Mouse (Mus musculus) embryonic facial prominence, embryonic 12.5 days (tissue): ENCODE measurements around the gene Mbnl2. TPM values are rescaled to one million over a fixed set of nuclear protein-coding genes. Genes with fewer than 3 reads are reported as not detected.

ENCODE experiments used
- ATAC-seq: fragments of 200-750 bp; cut with Nextera tagmentation; 2 replicates; pipeline ENCODE4 v1.8.0; 2017; ENCODE audit not compliant: insufficient number of reproducible peaks, insufficient read depth, low FRiP score, low TSS enrichment
- H3K27ac ChIP-seq: fragments of 300-500 bp; sonication (generic); 2 replicates; pipeline ENCODE4 v1.5.1; 2016; ENCODE audit warnings: mild to moderate bottlenecking
- H3K27me3 ChIP-seq: fragments of 300-500 bp; sonication (generic); 2 replicates; pipeline ENCODE4 v1.6.1; 2016; ENCODE audit warnings: mild to moderate bottlenecking, moderate library complexity
- H3K36me3 ChIP-seq: fragments of 300-500 bp; sonication (generic); 2 replicates; pipeline ENCODE4 v1.6.1; 2016; ENCODE audit warnings: mild to moderate bottlenecking
- H3K4me1 ChIP-seq: fragments of 300-500 bp; sonication (generic); 2 replicates; pipeline ENCODE4 v1.6.1; 2016
- H3K4me2 ChIP-seq: fragments of 300-500 bp; sonication (generic); replicated peaks from 2 replicates; pipeline ENCODE4 v1.6.1; 2016; ENCODE audit warnings: mild to moderate bottlenecking, moderate library complexity
- H3K4me3 ChIP-seq: fragments of 300-500 bp; sonication (generic); 2 replicates; pipeline ENCODE4 v1.5.1; 2016; ENCODE audit warnings: mild to moderate bottlenecking
- H3K9ac ChIP-seq: fragments of 300-500 bp; sonication (generic); 2 replicates; pipeline ENCODE4 v1.6.1; 2016; ENCODE audit warnings: mild to moderate bottlenecking, moderate library complexity
- H3K9me3 ChIP-seq: fragments of 300-500 bp; sonication (generic); 2 replicates; pipeline ENCODE4 v1.6.1; 2016; ENCODE audit warnings: mild to moderate bottlenecking, moderate library complexity
- WGBS: fragments of 180-500 bp; shearing (Covaris S2); methylation state at CpG from one replicate; pipeline ENCODE4 v1.1.7; 2016; 5-methylcytosine and 5-hydroxymethylcytosine counted together
- polyA plus RNA-seq: library from polyadenylated mRNA; unstranded; fragments of >200 nt; fragmentation: Nextera tagmentation; extraction: Ambion mirVana; gene quantifications from 2 replicates; pipeline ENCODE4 v1.2.1, GENCODE M21; 2016

The Mbnl2 gene
- polyA plus RNA-seq, 1 experiment from 2014 or later = 93.2 TPM

DNA sequence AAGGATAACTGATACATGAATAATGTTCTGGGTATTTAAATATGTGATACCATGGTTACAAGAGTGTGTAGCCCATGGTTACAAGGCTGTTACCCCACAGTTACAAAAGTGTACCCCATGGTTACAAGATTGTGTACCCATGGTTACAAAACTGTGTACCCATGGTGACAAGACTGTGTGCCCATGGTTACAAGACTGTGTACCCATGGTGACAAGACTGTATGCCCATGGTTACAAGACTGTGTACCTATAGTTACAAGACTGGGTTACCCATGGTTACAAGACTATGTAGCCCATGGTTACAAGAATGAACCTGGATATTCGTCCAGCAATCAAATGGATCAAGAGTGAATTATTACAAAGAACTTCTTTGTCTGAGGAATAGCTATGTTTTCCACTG, 16.0 kb upstream of the Mbnl2 start:
- 73% methylated on average over 1 of the region's 1 CpGs for WGBS
- no peaks in the 10 kb centered on the region for H3K27me3 ChIP-seq

DNA sequence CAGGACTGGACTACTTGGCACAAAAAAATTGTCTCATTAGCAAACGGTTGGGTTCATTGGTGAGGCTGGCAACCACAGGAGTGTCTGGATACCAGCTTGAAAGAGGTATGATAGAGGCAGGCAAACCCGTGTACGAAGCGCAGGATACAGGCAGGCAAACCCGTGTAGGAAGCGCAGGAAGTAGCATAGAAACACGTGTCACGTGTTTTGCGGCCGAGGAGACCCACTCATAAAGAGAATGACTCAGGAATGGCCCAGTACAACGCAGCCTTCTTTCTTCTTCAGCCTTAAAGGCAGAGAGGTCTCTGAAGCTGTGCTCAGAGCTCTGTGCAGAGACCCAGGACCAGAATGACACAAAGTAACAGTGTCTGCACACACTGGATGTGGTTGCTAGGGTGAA, 13.9 kb upstream of the Mbnl2 start:
- Histone ChIP-seq H3K27me3 (no peaks in the 10 kb centered on the region), H3K4me3 (no peak overlapping the region), H3K4me2 (no peak overlapping the region), H3K9me3 (no peaks in the 10 kb centered on the region), H3K27ac (no peak overlapping the region), H3K9ac (no peak overlapping the region), H3K36me3 (no peaks in the 10 kb centered on the region), H3K4me1 (no peaks in the 10 kb centered on the region)
- WGBS = 88% methylated on average over 11 of the region's 11 CpGs
- no peak for ATAC-seq

More for the DNA sequence above, 16.0 kb upstream of the Mbnl2 start:
- H3K9me3 ChIP-seq = no peaks in the 10 kb centered on the region
- ATAC-seq = no peak
- H3K4me2 ChIP-seq = no peak overlapping the region
- H3K36me3 ChIP-seq = no peaks in the 10 kb centered on the region
- no peak overlapping the region for H3K9ac ChIP-seq
- no peak overlapping the region for H3K27ac ChIP-seq
- no peak overlapping the region for H3K4me3 ChIP-seq
- no peaks in the 10 kb centered on the region for H3K4me1 ChIP-seq

DNA sequence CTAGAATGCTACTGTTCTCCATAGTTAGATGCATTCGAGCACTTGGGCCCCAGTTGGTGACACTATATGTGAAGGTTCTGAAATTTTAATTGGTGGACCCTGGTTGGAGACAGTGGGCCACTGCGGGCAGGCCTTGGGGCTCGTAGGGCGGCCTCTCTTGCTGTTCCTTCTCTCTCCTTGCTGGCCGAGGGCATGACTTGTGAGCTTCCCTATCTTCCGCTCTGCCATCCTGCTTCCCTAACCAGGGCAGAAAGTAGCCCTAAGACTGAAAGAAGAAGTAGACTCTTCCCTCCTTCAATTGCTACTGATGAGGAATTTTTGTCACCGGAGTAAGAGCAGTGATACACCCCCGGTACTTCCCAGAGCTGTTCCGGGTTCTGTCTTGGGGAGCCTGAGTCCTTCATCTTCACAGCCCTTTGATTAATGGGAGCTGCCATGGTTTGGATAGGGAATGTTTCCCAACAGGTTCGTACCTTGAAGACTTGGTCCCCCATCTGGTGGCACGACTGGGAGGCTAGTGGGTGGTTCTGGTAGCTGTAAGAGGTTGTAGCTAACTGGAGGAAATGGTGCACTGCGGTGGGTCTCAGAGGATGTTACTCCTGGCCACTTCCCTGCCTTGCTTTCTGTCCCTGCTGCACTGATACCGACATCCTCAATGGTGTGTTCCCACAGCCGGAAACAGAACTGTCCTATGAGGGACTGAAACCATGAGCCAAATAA, 12.6 kb upstream of the Mbnl2 start:
- Histone ChIP-seq H3K27ac (no peak overlapping the region), H3K4me2 (no peak overlapping the region), H3K36me3 (no peaks in the 10 kb centered on the region), H3K9me3 (no peaks in the 10 kb centered on the region), H3K4me1 (no peaks in the 10 kb centered on the region), H3K9ac (no peak overlapping the region), H3K4me3 (no peak overlapping the region), H3K27me3 (no peaks in the 10 kb centered on the region)
- WGBS = 89% methylated on average over 14 of the region's 14 CpGs
- no peak for ATAC-seq

DNA sequence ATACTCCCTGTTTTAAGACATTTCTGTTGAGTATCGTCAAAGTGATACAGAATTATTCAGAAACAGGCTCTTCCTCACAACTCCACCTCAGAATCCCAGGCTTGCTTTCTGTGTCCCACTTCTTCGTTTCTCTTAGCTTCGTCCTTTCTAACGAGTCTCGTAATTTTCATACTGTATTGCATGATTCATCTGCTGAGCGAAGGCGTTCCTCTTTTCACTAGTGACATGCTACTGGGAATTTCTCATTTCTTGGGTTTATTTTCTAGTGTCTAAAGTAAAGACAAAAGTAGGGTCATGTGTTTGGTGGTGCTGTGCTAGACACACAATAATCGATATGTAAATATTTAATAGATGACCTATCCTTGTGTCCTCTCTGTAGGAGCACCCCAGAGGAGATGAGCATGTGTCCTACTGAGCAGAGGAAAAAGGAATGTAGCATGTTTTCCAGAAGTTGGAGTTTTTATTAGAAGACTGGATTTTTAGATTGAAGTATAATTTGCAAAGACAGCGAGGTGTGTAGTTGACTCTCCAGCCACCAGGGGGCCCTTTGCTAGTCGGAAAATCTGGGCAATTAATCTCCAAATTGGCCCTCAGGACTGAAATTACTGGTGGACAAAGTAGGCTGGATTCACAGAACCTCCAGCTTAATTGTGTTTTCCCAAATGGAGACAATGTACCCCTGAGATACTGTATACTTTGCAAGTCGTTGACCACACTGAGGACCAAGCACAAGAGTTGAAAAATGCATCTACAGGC, 11.9 kb upstream of the Mbnl2 start:
- ATAC-seq = no peak
- H3K36me3 ChIP-seq = no peaks in the 10 kb centered on the region
- no peak overlapping the region for H3K27ac ChIP-seq
- 79% methylated on average over 11 of the region's 11 CpGs for WGBS
- no peak overlapping the region for H3K4me3 ChIP-seq
- no peak overlapping the region for H3K9ac ChIP-seq
- no peak overlapping the region for H3K4me2 ChIP-seq
- H3K9me3 ChIP-seq = no peaks in the 10 kb centered on the region
- H3K27me3 ChIP-seq = no peaks in the 10 kb centered on the region
- no peaks in the 10 kb centered on the region for H3K4me1 ChIP-seq

DNA sequence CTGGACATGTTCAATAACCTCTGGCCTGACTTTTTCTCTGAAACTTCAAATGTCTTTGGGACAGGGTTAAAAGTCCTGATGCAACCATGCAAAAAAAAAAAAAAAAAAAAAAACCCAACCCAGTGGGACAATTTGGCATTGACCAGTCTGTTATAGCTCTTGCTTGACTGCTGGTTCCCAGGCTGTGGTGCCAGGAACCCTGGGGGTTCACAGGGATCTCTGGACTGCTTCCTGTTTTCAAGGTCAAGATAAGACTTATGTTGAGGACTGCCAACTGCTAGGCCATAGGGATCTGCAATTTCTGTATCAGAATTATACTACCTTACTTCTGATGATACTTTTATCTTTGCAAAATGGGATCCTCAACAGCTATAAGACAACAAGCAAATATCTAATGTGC, 9.6 kb upstream of the Mbnl2 start:
- H3K9ac ChIP-seq = no peak overlapping the region
- H3K27me3 ChIP-seq = no peaks in the 10 kb centered on the region
- H3K36me3 ChIP-seq = no peaks in the 10 kb centered on the region
- H3K27ac ChIP-seq = no peak overlapping the region
- H3K9me3 ChIP-seq = no peaks in the 10 kb centered on the region
- H3K4me3 ChIP-seq = no peak overlapping the region
- no peak for ATAC-seq
- H3K4me1 ChIP-seq = no peaks in the 10 kb centered on the region
- H3K4me2 ChIP-seq = no peak overlapping the region

DNA sequence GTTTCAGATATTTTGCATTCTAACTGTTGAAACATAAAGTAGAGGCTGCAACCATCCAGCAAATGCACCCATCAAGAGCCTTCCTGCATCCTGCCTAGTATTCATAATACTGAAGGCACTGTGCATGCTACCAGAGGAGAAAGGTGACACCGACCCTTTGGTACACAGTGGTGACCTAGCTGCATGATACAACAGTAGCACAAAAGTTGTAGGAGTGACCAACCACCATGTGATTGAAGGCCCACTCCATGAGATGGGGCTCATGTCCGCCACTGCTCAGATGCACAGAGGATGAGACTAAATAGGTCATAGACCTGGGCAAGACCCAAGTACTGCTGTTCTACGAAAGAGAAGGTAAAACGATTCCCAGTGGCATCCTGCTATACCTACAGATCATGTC, 8.3 kb upstream of the Mbnl2 start:
- Histone ChIP-seq H3K27ac (no peak overlapping the region), H3K4me3 (no peak overlapping the region), H3K36me3 (no peaks in the 10 kb centered on the region), H3K9ac (no peak overlapping the region), H3K9me3 (no peaks in the 10 kb centered on the region), H3K4me2 (no peak overlapping the region), H3K27me3 (no peaks in the 10 kb centered on the region), H3K4me1 (no peaks in the 10 kb centered on the region)
- no peak for ATAC-seq
- 87% methylated on average over 4 of the region's 4 CpGs for WGBS

DNA sequence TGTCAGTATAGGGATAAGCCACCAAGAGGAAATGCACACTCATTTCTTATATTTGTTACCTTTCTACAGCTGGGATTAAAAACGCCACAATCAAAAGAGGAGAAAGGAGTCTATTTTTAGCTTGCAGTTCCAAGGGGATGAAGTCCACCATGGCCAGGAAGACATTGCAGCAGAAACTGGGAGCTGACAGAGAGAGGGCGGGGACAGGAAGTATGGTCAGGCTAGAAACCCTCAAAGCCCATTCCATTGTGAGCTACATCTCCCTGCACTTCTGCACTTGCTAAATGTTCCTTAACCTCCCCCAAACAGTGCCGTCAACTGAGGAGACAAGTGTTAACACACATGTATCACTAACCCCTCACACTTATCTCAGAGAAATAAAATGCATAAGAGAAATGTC, 5.4 kb upstream of the Mbnl2 start:
- H3K9ac ChIP-seq = no peak overlapping the region
- no peak overlapping the region for H3K27ac ChIP-seq
- ATAC-seq = no peak
- WGBS = 69% methylated on average over 3 of the region's 3 CpGs
- H3K36me3 ChIP-seq = no peaks in the 10 kb centered on the region
- H3K4me1 ChIP-seq = peaks cover 11% of the 10 kb centered on the region
- no peaks in the 10 kb centered on the region for H3K9me3 ChIP-seq
- H3K27me3 ChIP-seq = no peaks in the 10 kb centered on the region
- no peak overlapping the region for H3K4me2 ChIP-seq
- no peak overlapping the region for H3K4me3 ChIP-seq

DNA sequence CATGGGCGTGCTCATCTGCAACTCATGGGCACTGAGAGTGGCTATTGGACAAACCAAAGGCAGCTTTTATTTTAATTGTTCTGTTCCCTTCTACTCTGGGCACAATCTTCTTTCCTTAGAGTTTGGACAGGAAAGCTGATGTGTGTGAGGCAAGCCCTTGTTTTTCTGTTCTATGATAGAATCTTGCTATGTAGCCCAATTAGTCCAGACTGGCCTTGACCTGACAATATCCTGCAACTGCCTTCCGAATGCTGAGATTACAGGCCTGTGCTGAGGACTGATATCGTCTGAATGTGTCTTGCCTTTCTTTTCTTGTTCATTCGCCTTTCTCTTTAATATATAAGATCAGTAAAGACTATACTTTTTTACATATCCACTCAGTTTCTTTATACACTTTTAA, 4.8 kb upstream of the Mbnl2 start:
- Histone ChIP-seq H3K9me3 (no peaks in the 10 kb centered on the region), H3K4me3 (no peak overlapping the region), H3K4me2 (no peak overlapping the region), H3K9ac (no peak overlapping the region), H3K27me3 (no peaks in the 10 kb centered on the region), H3K36me3 (no peaks in the 10 kb centered on the region), H3K27ac (no peak overlapping the region), H3K4me1 (peaks cover 11% of the 10 kb centered on the region)
- no peak for ATAC-seq
- 81% methylated on average over 4 of the region's 4 CpGs for WGBS

DNA sequence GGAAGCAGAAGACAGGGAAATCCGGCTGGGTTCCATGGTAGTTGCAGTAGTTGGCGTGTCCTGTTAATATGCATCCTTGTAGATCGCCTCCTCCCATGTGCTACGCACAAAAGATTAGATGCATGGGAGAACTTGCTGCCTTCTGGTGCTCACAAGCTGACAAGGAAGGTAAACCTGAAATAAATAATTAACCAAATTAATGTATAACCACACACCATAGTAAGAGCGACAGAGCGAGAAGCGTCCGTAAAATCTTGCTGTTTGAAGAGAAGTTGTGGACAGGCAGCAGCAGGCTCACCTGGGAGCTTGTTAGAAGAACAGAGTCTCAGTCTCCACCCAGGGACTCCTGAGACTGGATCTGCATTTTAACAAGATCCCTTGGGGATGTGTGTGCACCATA, 4.4 kb upstream of the Mbnl2 start:
- Histone ChIP-seq H3K4me2 (no peak overlapping the region), H3K9ac (no peak overlapping the region), H3K4me3 (no peak overlapping the region), H3K27me3 (no peaks in the 10 kb centered on the region), H3K9me3 (no peaks in the 10 kb centered on the region), H3K27ac (no peak overlapping the region), H3K4me1 (peaks cover 11% of the 10 kb centered on the region), H3K36me3 (no peaks in the 10 kb centered on the region)
- 84% methylated on average over 8 of the region's 8 CpGs for WGBS
- no peak for ATAC-seq

DNA sequence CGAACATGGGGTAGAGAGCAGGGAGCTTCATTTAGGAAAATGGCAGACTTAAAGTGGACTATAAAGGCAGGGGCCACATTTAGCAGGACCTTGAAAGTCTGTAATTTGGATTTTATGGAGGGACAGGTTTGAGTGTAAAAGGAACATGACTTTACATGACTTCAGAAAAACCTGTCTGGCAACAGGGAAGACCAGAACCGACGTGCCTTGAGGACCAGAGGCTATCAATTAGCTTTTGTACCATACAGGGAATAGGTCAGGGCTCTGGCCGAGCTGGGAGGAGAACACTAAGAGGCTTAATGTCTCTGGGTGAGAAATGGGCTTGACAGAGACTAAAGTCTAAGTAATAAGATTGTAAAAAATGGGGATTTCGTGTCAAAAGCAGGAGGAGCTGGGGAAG, 1.7 kb upstream of the Mbnl2 start:
- Histone ChIP-seq H3K4me1 (peaks cover 27% of the 10 kb centered on the region), H3K27ac (no peak overlapping the region), H3K4me2 (no peak overlapping the region), H3K4me3 (no peak overlapping the region), H3K36me3 (no peaks in the 10 kb centered on the region), H3K27me3 (no peaks in the 10 kb centered on the region), H3K9me3 (no peaks in the 10 kb centered on the region), H3K9ac (no peak overlapping the region)
- no peak for ATAC-seq
- WGBS = 42% methylated on average over 5 of the region's 5 CpGs

DNA sequence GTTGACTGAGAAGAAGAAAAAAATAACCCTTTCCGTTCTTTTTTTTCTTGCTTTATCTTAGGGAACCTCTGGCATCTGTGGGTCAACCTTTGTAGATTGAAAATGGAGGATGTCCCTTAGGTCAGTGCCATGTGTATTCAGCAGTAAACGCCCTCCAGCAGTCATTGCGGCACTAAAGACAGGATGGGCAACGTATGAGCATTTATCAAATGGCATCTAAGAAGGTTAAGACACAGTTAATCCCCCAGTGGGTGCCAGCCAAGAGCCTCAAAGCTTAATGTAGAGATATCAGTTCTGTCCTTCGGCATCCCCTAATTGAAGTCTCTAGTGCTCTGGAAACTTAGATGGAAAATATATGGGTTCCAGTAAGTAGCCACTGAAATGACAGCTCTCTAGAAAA, 723 bp upstream of the Mbnl2 start:
- peak overlapping the region; percentile 21; the same call in 1 of the 2 replicates for H3K9ac ChIP-seq
- no peak for ATAC-seq

DNA sequence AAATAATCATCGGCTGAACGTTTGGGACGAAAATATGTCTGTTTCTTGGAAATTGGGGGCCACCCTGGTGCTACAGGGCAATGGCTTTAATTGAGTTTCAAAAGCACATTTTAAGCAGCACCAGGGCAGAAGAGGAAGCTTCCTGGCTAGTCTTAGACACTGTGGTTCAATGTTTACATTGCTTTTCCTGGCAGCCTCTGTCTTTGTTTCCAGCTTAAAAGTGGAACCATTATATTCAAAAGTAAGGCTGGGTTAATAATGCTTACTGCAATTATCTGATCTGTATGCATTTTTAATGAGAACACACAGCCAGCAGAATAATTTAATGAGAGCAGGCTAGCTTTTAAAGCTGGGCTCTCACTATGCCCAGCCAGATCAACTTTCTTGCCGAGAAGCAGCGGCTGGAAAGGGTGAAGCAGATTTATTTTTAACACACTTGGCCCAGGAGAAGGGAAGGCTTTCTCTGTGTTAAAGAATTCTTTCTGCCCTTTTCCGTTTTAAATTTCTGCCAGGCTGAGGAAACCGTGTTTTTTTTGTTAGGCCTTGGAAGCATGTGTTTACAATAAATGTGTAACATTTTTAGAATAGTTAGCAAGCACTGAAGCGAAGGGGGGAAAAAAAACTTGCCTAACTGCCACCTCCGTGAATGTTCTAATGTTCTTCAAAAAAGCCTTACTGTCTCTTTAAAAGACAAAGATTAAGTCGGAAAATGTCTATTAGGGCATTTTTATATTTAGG, 1.0 kb downstream of the Mbnl2 start:
- ATAC-seq = no peak
- no peaks in the 10 kb centered on the region for H3K27me3 ChIP-seq
- peak overlapping the region; percentile 68 for H3K4me3 ChIP-seq
- WGBS = 2% methylated on average over 10 of the region's 10 CpGs
- H3K9ac ChIP-seq = peak overlapping the region; percentile 56
- peaks cover 54% of the 10 kb centered on the region for H3K4me1 ChIP-seq
- peak overlapping the region; percentile 90 for H3K27ac ChIP-seq
- no peaks in the 10 kb centered on the region for H3K9me3 ChIP-seq
- peak overlapping the region; percentile 95 for H3K4me2 ChIP-seq
- H3K36me3 ChIP-seq = no peaks in the 10 kb centered on the region

More for the DNA sequence above, 723 bp upstream of the Mbnl2 start:
- Histone ChIP-seq H3K4me3 (peak overlapping the region; percentile 68), H3K36me3 (no peaks in the 10 kb centered on the region), H3K9me3 (no peaks in the 10 kb centered on the region), H3K4me1 (peaks cover 37% of the 10 kb centered on the region), H3K27me3 (no peaks in the 10 kb centered on the region), H3K27ac (peak overlapping the region; percentile 97), H3K4me2 (peak overlapping the region; percentile 95)
- WGBS = 19% methylated on average over 5 of the region's 5 CpGs
